Mouse (Mus musculus) CH12.LX (cell line): ENCODE data around the gene Ak8. TPM values are rescaled to one million over a fixed set of nuclear protein-coding genes. Genes with fewer than 3 reads are reported as not detected.

Source experiments
- DNase-seq: peaks from one replicate; pipeline ENCODE4 v3.0.0-alpha.2; 2013; ENCODE audit errors: extremely low read depth
- H3K27ac ChIP-seq: 2 replicates; pipeline ENCODE4 v1.5.1; 2012; ENCODE audit warnings: low read depth, mild to moderate bottlenecking, control low read depth, moderate library complexity; ENCODE audit not compliant: insufficient read depth
- H3K27me3 ChIP-seq: replicated peaks from 2 replicates; pipeline ENCODE3; 2012; ENCODE audit warnings: inconsistent platforms
- H3K36me3 ChIP-seq, 2 experiments: replicated peaks in 1 of 2; 2 replicates each; pipeline versions ENCODE3 to v1.6.1; 2012; ENCODE audit warnings: inconsistent platforms in 1 of 2, low read length in 1 of 2, mild to moderate bottlenecking in 1 of 2, mixed read lengths in 1 of 2, moderate library complexity in 1 of 2; ENCODE audit not compliant: control insufficient read depth in 1 of 2, insufficient read depth in 1 of 2
- H3K4me1 ChIP-seq, 2 experiments: 2 replicates each; pipeline ENCODE4 v1.6.1; 2012; ENCODE audit warnings: inconsistent platforms in 1 of 2, moderate library complexity in 1 of 2; ENCODE audit not compliant: insufficient read depth in 2 of 2, control insufficient read depth in 1 of 2
- H3K4me2 ChIP-seq: 2 replicates; pipeline ENCODE4 v1.6.1; 2012; ENCODE audit warnings: low read depth, mild to moderate bottlenecking, control low read depth; ENCODE audit not compliant: poor library complexity, insufficient read depth, severe bottlenecking
- H3K4me3 ChIP-seq, 3 experiments: fragments of 150-350 bp in 1 of 3; sonication (generic) in 1 of 3; replicated peaks in 1 of 3; 2 replicates each; pipeline versions ENCODE3 to v1.5.1; 2011 to 2012; ENCODE audit warnings: low read depth in 2 of 3, low read length in 2 of 3, mild to moderate bottlenecking in 2 of 3, moderate library complexity in 2 of 3, control low read depth in 1 of 3, improper control_type of control experiment in 1 of 3, inconsistent platforms in 1 of 3, mixed read lengths in 1 of 3; ENCODE audit not compliant: poor library complexity in 1 of 3
- H3K79me2 ChIP-seq: replicated peaks from 2 replicates; pipeline ENCODE4 v1.6.1; 2012; ENCODE audit warnings: mild to moderate bottlenecking, moderate library complexity; ENCODE audit not compliant: control insufficient read depth, poor library complexity, insufficient read depth, severe bottlenecking; ENCODE audit errors: extremely low read depth
- H3K9ac ChIP-seq: 2 replicates; pipeline ENCODE4 v1.6.1; 2012; ENCODE audit warnings: low read depth, mild to moderate bottlenecking, control low read depth, moderate library complexity; ENCODE audit not compliant: insufficient read depth
- H3K9me3 ChIP-seq: replicated peaks from 2 replicates; pipeline ENCODE3; 2012; ENCODE audit warnings: low read length, inconsistent platforms, mixed read lengths
- CHD2 ChIP-seq: IDR thresholded peaks from 2 replicates; pipeline ENCODE4 v1.6.1; 2011; ENCODE audit warnings: low read length, improper control_type of control experiment
- CTCF ChIP-seq, 2 experiments: IDR thresholded peaks in 1 of 2; conservative IDR thresholded peaks in 1 of 2; 2 replicates each; pipeline ENCODE4 v1.5.1; 2011 to 2012; ENCODE audit warnings: low read depth in 2 of 2, low read length in 2 of 2, improper control_type of control experiment in 1 of 2, inconsistent platforms in 1 of 2, mild to moderate bottlenecking in 1 of 2, moderate library complexity in 1 of 2
- ELF1 ChIP-seq: IDR thresholded peaks from 2 replicates; pipeline ENCODE4 v1.6.1; 2014; ENCODE audit warnings: low read depth, mild to moderate bottlenecking, inconsistent platforms, low read length, improper control_type of control experiment
- IRF4 ChIP-seq: IDR thresholded peaks from 2 replicates; pipeline ENCODE4 v1.6.1; 2014; ENCODE audit warnings: low read depth, mild to moderate bottlenecking, inconsistent platforms, low read length, improper control_type of control experiment
- KAT2A ChIP-seq: IDR thresholded peaks from 2 replicates; pipeline ENCODE4 v1.6.1; 2012; ENCODE audit warnings: low read length, improper control_type of control experiment, inconsistent platforms; ENCODE audit not compliant: insufficient replicate concordance
- NELFE ChIP-seq: IDR thresholded peaks from 2 replicates; pipeline ENCODE4 v1.6.1; 2011; ENCODE audit warnings: low read depth, low read length, improper control_type of control experiment
- NRF1 ChIP-seq: IDR thresholded peaks from 2 replicates; pipeline ENCODE4 v1.6.1; 2014; ENCODE audit warnings: low read depth, mild to moderate bottlenecking, inconsistent platforms, low read length, improper control_type of control experiment, moderate library complexity
- RAD21 ChIP-seq: IDR thresholded peaks from 2 replicates; pipeline ENCODE4 v1.6.1; 2011; ENCODE audit warnings: low read depth, mild to moderate bottlenecking, low read length, improper control_type of control experiment, moderate library complexity
- SMC3 ChIP-seq: IDR thresholded peaks from 2 replicates; pipeline ENCODE4 v1.6.1; 2011; ENCODE audit warnings: low read depth, low read length, improper control_type of control experiment
- TBP ChIP-seq: conservative IDR thresholded peaks from 2 replicates; pipeline ENCODE4 v1.6.1; 2011; ENCODE audit warnings: low read depth, low read length, improper control_type of control experiment
- UBTF ChIP-seq: IDR thresholded peaks from 2 replicates; pipeline ENCODE4 v1.6.1; 2012; ENCODE audit warnings: low read depth, mild to moderate bottlenecking, inconsistent platforms, low read length, improper control_type of control experiment, moderate library complexity
- USF2 ChIP-seq: conservative IDR thresholded peaks from 2 replicates; pipeline ENCODE4 v1.6.1; 2011; ENCODE audit warnings: low read depth, low read length, improper control_type of control experiment
- dilution Hi-C: fragments of 300-500 bp; cut with MboI; formaldehyde crosslinking; loops from 2 replicates; pipeline ENCODE4 v1.14.3; 2020; ENCODE audit warnings: low sequenced_read_pairs; ENCODE audit not compliant: extremely low pct_unique_long_range_greater_than_20kb, extremely low pct_ligation_motif_present
- in situ Hi-C: fragments of 300-500 bp; cut with MboI; formaldehyde crosslinking; loops from 3 replicates; pipeline ENCODE4 v1.14.3; 2019; ENCODE audit warnings: low sequenced_read_pairs, low pct_ligation_motif_present, low pct_unique_long_range_greater_than_20kb, mixed read lengths
- polyA plus RNA-seq: library from polyadenylated mRNA; unstranded; fragments of >175 nt; gene quantifications from 2 replicates; pipeline ENCODE4 v1.2.1, GENCODE M21; 2012; ENCODE audit warnings: low read depth; ENCODE audit not compliant: insufficient read length
- total RNA-seq, 2 experiments: library from RNA; depleted of rRNA; stranded (reverse); fragments of 300-350 nt in 1 of 2; fragments of >200 nt in 1 of 2; gene quantifications; 2 replicates each; pipeline ENCODE4 v1.2.3; 2012 to 2014

Gene Ak8
- total and polyA plus RNA-seq, 3 experiments = 0.55 to 4.9 (median 1.1) TPM

GRCm38 (mm10) chr2:28653351-28653750 lies 46.6 kb upstream of the Ak8 start:
- no peak overlapping the region for H3K4me3 ChIP-seq
- H3K9ac ChIP-seq = no peak overlapping the region
- dilution Hi-C loops = no loop called here
- no peak overlapping the region for H3K27ac ChIP-seq
- in situ Hi-C loops = no loop called here
- no peaks in the 10 kb centered on the region for H3K79me2 ChIP-seq
- H3K4me1 ChIP-seq = peaks cover 0 to 22% of the 10 kb centered on the region in 2 experiments; a peak in 1 of 4 replicates
- no peak for TF ChIP-seq UBTF
- no peak for TF ChIP-seq CHD2
- TF ChIP-seq TBP = no peak
- no peak overlapping the region for H3K4me2 ChIP-seq
- H3K27me3 ChIP-seq = no peaks in the 10 kb centered on the region
- DNase-seq = no peak
- peaks cover 7 to 41% of the 10 kb centered on the region in 2 experiments for H3K36me3 ChIP-seq
- H3K9me3 ChIP-seq = no peaks in the 10 kb centered on the region

GRCm38 (mm10) chr2:28654295-28654694 lies 45.7 kb upstream of the Ak8 start:
- no peak overlapping the region for H3K4me2 ChIP-seq
- peak; percentile 33 to 76 for TF ChIP-seq CTCF (conservative IDR thresholded peaks at IDR 0.05 in 1 of 2, IDR thresholded peaks at IDR 0.05 in 1 of 2; ENCODE audit: low read depth in 2 of 2, low read length in 2 of 2)
- TF ChIP-seq SMC3 = peak; percentile 57
- peak; percentile 64 for TF ChIP-seq RAD21
- no peak for TF ChIP-seq NRF1
- TF ChIP-seq USF2 = no peak
- peaks cover 10 to 49% of the 10 kb centered on the region in 2 experiments for H3K36me3 ChIP-seq
- dilution Hi-C loops = no loop called here
- DNase-seq = peak; percentile 52
- no peaks in the 10 kb centered on the region for H3K9me3 ChIP-seq
- in situ Hi-C loops = no loop called here
- H3K27me3 ChIP-seq = no peaks in the 10 kb centered on the region
- no peaks in the 10 kb centered on the region for H3K79me2 ChIP-seq
- peaks cover 0 to 22% of the 10 kb centered on the region in 2 experiments; a peak in 1 of 4 replicates for H3K4me1 ChIP-seq
- H3K4me3 ChIP-seq = no peak overlapping the region
- no peak overlapping the region for H3K9ac ChIP-seq
- H3K27ac ChIP-seq = no peak overlapping the region

GRCm38 (mm10) chr2:28656216-28656615 lies 43.7 kb upstream of the Ak8 start:
- Histone ChIP-seq H3K9me3 (no peaks in the 10 kb centered on the region), H3K4me2 (no peak overlapping the region), H3K36me3 (peaks cover 23 to 60% of the 10 kb centered on the region in 2 experiments), H3K27me3 (no peaks in the 10 kb centered on the region), H3K9ac (no peak overlapping the region), H3K4me3 (no peak overlapping the region), H3K27ac (no peak overlapping the region), H3K79me2 (no peaks in the 10 kb centered on the region), H3K4me1 (peaks cover 0 to 22% of the 10 kb centered on the region in 2 experiments; a peak in 1 of 4 replicates)
- dilution Hi-C loops = no loop called here
- in situ Hi-C loops = no loop called here
- no peak for TF ChIP-seq IRF4
- TF ChIP-seq KAT2A = no peak
- no peak for TF ChIP-seq CHD2
- TF ChIP-seq TBP = no peak
- no peak for TF ChIP-seq NELFE
- TF ChIP-seq ELF1 = no peak
- peak; percentile 61 for DNase-seq
